Mouse (Mus musculus) kidney, embryonic 16.5 days (tissue): ENCODE results near the gene Slc10a4. TPM values are rescaled to one million over a fixed set of nuclear protein-coding genes. Genes with fewer than 3 reads are reported as not detected.
"Not testable (repeated sequence)": the region's sequence is repeated elsewhere in the genome, so short reads cannot be mapped to it uniquely, and the experiment has no call there.

Source experiments
- ATAC-seq: fragments of 200-750 bp; cut with Nextera tagmentation; 2 replicates; pipeline ENCODE4 v1.8.0; 2017; ENCODE audit warnings: moderate TSS enrichment; ENCODE audit not compliant: low FRiP score, low TSS enrichment
- H3K27ac ChIP-seq: fragments of 300-500 bp; sonication (generic); 2 replicates; pipeline ENCODE4 v1.5.1; 2014; ENCODE audit warnings: low read length
- H3K27me3 ChIP-seq: fragments of 300-500 bp; sonication (generic); 2 replicates; pipeline ENCODE4 v1.6.1; 2014; ENCODE audit warnings: low read length, control low read depth, mixed read lengths; ENCODE audit not compliant: insufficient read depth
- H3K36me3 ChIP-seq: fragments of 300-500 bp; sonication (generic); 2 replicates; pipeline ENCODE4 v1.6.1; 2014; ENCODE audit warnings: low read length, control low read depth, mixed read lengths; ENCODE audit not compliant: insufficient read depth
- H3K4me1 ChIP-seq: fragments of 300-500 bp; sonication (generic); 2 replicates; pipeline ENCODE4 v1.6.1; 2014; ENCODE audit warnings: low read length, control low read depth, mixed read lengths; ENCODE audit not compliant: insufficient read depth
- H3K4me2 ChIP-seq: fragments of 300-500 bp; sonication (generic); replicated peaks from 2 replicates; pipeline ENCODE4 v1.6.1; 2014; ENCODE audit warnings: low read depth, low read length
- H3K4me3 ChIP-seq: fragments of 300-500 bp; sonication (generic); 2 replicates; pipeline ENCODE4 v1.5.1; 2014; ENCODE audit warnings: mild to moderate bottlenecking, low read length
- H3K9ac ChIP-seq: fragments of 300-500 bp; sonication (generic); replicated peaks from 2 replicates; pipeline ENCODE4 v1.6.1; 2014; ENCODE audit warnings: low read length
- H3K9me3 ChIP-seq: fragments of 300-500 bp; sonication (generic); 2 replicates; pipeline ENCODE4 v1.6.1; 2016; ENCODE audit warnings: low read length, control low read depth
- WGBS: fragments of 180-500 bp; shearing (Covaris S2); extraction: QIAGEN DNeasy Blood & Tissue Kit; methylation state at CpG from one replicate; pipeline ENCODE4 v1.1.7; 2014; 5-methylcytosine and 5-hydroxymethylcytosine counted together
- polyA plus RNA-seq: library from polyadenylated mRNA; unstranded; fragments of >200 nt; fragmentation: Nextera tagmentation; extraction: Ambion mirVana; gene quantifications from 2 replicates; pipeline ENCODE4 v1.2.1, GENCODE M21; 2015

Slc10a4 gene
- polyA plus RNA-seq, 1 experiment from 2014 or later, result 1.2 TPM

GRCm38 (mm10) chr5:72987786-72988185 is 18.9 kb upstream of the Slc10a4 start:
- no peak overlapping the region for H3K4me2 ChIP-seq
- H3K9me3 ChIP-seq, result no peaks in the 10 kb centered on the region
- no peak overlapping the region for H3K9ac ChIP-seq
- H3K4me1 ChIP-seq, result no peaks in the 10 kb centered on the region
- H3K4me3 ChIP-seq, result no peak overlapping the region
- WGBS, result 90% methylated on average over 7 of the region's 7 CpGs
- H3K27ac ChIP-seq, result no peak overlapping the region
- H3K27me3 ChIP-seq, result no peaks in the 10 kb centered on the region
- H3K36me3 ChIP-seq, result no peaks in the 10 kb centered on the region
- ATAC-seq, result no peak

- H3K4me3 ChIP-seq, result no peak overlapping the region
- no peak for ATAC-seq
- WGBS, result 57% methylated on average over 8 of the region's 8 CpGs
- no peaks in the 10 kb centered on the region for H3K36me3 ChIP-seq
- no peak overlapping the region for H3K27ac ChIP-seq
- no peak overlapping the region for H3K9ac ChIP-seq
- no peaks in the 10 kb centered on the region for H3K27me3 ChIP-seq
- no peak overlapping the region for H3K4me2 ChIP-seq
- H3K9me3 ChIP-seq, result no peaks in the 10 kb centered on the region
- no peaks in the 10 kb centered on the region for H3K4me1 ChIP-seq
These were observed 16.9 kb upstream of the Slc10a4 start for GRCm38 (mm10) chr5:72989756-72990155.

- 94% methylated on average over 1 of the region's 1 CpGs for WGBS
- H3K36me3 ChIP-seq, result no peaks in the 10 kb centered on the region
- H3K4me1 ChIP-seq, result peaks cover 6% of the 10 kb centered on the region
- no peaks in the 10 kb centered on the region for H3K27me3 ChIP-seq
- no peak for ATAC-seq
- H3K9me3 ChIP-seq, result no peaks in the 10 kb centered on the region
- no peak overlapping the region for H3K4me3 ChIP-seq
- no peak overlapping the region for H3K27ac ChIP-seq
- no peak overlapping the region for H3K4me2 ChIP-seq
- H3K9ac ChIP-seq, result no peak overlapping the region
These were observed 14.2 kb upstream of the Slc10a4 start for GRCm38 (mm10) chr5:72992474-72992873.

- WGBS, result 40% methylated on average over 8 of the region's 8 CpGs
- no peak; the same call in 1 of the 2 replicates for ATAC-seq
- H3K36me3 ChIP-seq, result no peaks in the 10 kb centered on the region
- H3K27me3 ChIP-seq, result no peaks in the 10 kb centered on the region
- no peak overlapping the region for H3K9ac ChIP-seq
- no peak overlapping the region for H3K4me3 ChIP-seq
- H3K9me3 ChIP-seq, result no peaks in the 10 kb centered on the region
- H3K27ac ChIP-seq, result no peak overlapping the region
- no peak overlapping the region for H3K4me2 ChIP-seq
- peaks cover 6% of the 10 kb centered on the region for H3K4me1 ChIP-seq
These were observed 12.3 kb upstream of the Slc10a4 start for GRCm38 (mm10) chr5:72994424-72994823.

- WGBS, result 47% methylated on average over 2 of the region's 2 CpGs
- no peak for ATAC-seq
- no peak overlapping the region for H3K9ac ChIP-seq
These were observed 11.8 kb upstream of the Slc10a4 start for GRCm38 (mm10) chr5:72994928-72995327.

GRCm38 (mm10) chr5:72995379-72995778 is 11.3 kb upstream of the Slc10a4 start:
- Histone ChIP-seq H3K9me3 (no peaks in the 10 kb centered on the region), H3K9ac (no peak overlapping the region), H3K4me1 (peaks cover 6% of the 10 kb centered on the region), H3K4me3 (no peak overlapping the region), H3K27ac (no peak overlapping the region), H3K27me3 (no peaks in the 10 kb centered on the region), H3K4me2 (no peak overlapping the region), H3K36me3 (no peaks in the 10 kb centered on the region)
- ATAC-seq, result peak; percentile 35; the same call in 1 of the 2 replicates
- WGBS, result 14% methylated on average over 10 of the region's 10 CpGs

More at GRCm38 (mm10) chr5:72994928-72995327, 11.8 kb upstream of the Slc10a4 start:
- H3K4me2 ChIP-seq, result no peak overlapping the region
- peaks cover 6% of the 10 kb centered on the region for H3K4me1 ChIP-seq
- H3K4me3 ChIP-seq, result no peak overlapping the region
- no peaks in the 10 kb centered on the region for H3K36me3 ChIP-seq
- no peak overlapping the region for H3K27ac ChIP-seq
- no peaks in the 10 kb centered on the region for H3K9me3 ChIP-seq
- no peaks in the 10 kb centered on the region for H3K27me3 ChIP-seq

- H3K27ac ChIP-seq, H3K9ac ChIP-seq, H3K9me3 ChIP-seq, H3K4me3 ChIP-seq, H3K4me2 ChIP-seq, H3K27me3 ChIP-seq, ATAC-seq, H3K4me1 ChIP-seq, H3K36me3 ChIP-seq: not testable (repeated sequence)
- 96% methylated on average over 1 of the region's 1 CpGs for WGBS
These were observed 8.1 kb upstream of the Slc10a4 start for GRCm38 (mm10) chr5:72998546-72998945.

GRCm38 (mm10) chr5:73004046-73004445 is 2.6 kb upstream of the Slc10a4 start:
- Histone ChIP-seq H3K27me3 (peaks cover 32% of the 10 kb centered on the region), H3K9ac (no peak overlapping the region), H3K4me2 (no peak overlapping the region), H3K4me3 (no peak overlapping the region), H3K9me3 (no peaks in the 10 kb centered on the region), H3K27ac (no peak overlapping the region), H3K36me3 (no peaks in the 10 kb centered on the region), H3K4me1 (peaks cover 8% of the 10 kb centered on the region)
- 78% methylated on average over 5 of the region's 5 CpGs for WGBS
- no peak for ATAC-seq

GRCm38 (mm10) chr5:73007582-73007959 is 888 bp downstream of the Slc10a4 start:
- Histone ChIP-seq H3K9ac (no peak overlapping the region), H3K4me3 (peak overlapping the region; percentile 47), H3K9me3 (no peaks in the 10 kb centered on the region), H3K27ac (no peak overlapping the region), H3K4me2 (peak overlapping the region; percentile 77; the same call in 1 of the 2 replicates), H3K4me1 (peaks cover 8% of the 10 kb centered on the region), H3K27me3 (peaks cover 35% of the 10 kb centered on the region), H3K36me3 (no peaks in the 10 kb centered on the region)
- WGBS, result 34% methylated on average over 5 of the region's 5 CpGs
- peak; percentile 42; the same call in 1 of the 2 replicates for ATAC-seq

- not testable (repeated sequence) for H3K9ac ChIP-seq, H3K4me2 ChIP-seq, H3K27ac ChIP-seq, H3K36me3 ChIP-seq, H3K9me3 ChIP-seq, H3K4me3 ChIP-seq, ATAC-seq, H3K4me1 ChIP-seq
- 48% methylated on average over 8 of the region's 8 CpGs for WGBS
- peaks cover 40% of the 10 kb centered on the region for H3K27me3 ChIP-seq
These were observed 1.5 kb downstream of the Slc10a4 start for GRCm38 (mm10) chr5:73008230-73008629.
